Mouse (Mus musculus) testis, postnatal 14 days (tissue): Measurements from ENCODE around the gene Ces2b.
"Not testable (repeated sequence)": the region's sequence is repeated elsewhere in the genome, so short reads cannot be mapped to it uniquely, and the experiment has no call there.

Source experiments
- DNase-seq: peaks from one replicate; pipeline ENCODE4 v3.0.0; 2021; ENCODE audit warnings: low spot score

Gene Ces2b

GRCm38 (mm10) chr8:104831440-104831839 is at the start of gene Ces2b:
Gene Ces2b, plus strand, starts transcription at chr8:104831572.
- no peak for DNase-seq

- DNase-seq = no peak
These were observed 44.3 kb upstream of the Ces2b start for GRCm38 (mm10) chr8:104787049-104787448.

- no peak for DNase-seq
These were observed 42.4 kb upstream of the Ces2b start for GRCm38 (mm10) chr8:104788929-104789328.

GRCm38 (mm10) chr8:104789886-104790680 is 41.3 kb upstream of the Ces2b start:
- DNase-seq = no peak

GRCm38 (mm10) chr8:104799385-104799784 is 32.0 kb upstream of the Ces2b start:
- DNase-seq = no peak

GRCm38 (mm10) chr8:104806127-104806526 is 25.2 kb upstream of the Ces2b start:
- no peak for DNase-seq

- DNase-seq = no peak
These were observed 22.6 kb upstream of the Ces2b start for GRCm38 (mm10) chr8:104808542-104809413.

GRCm38 (mm10) chr8:104809436-104809835 is 21.9 kb upstream of the Ces2b start:
- no peak for DNase-seq

- no peak for DNase-seq
These were observed 4.5 kb upstream of the Ces2b start for GRCm38 (mm10) chr8:104826912-104827311.

GRCm38 (mm10) chr8:104828221-104828620 is 3.2 kb upstream of the Ces2b start:
- no peak for DNase-seq

GRCm38 (mm10) chr8:104841360-104842078 is 10.1 kb downstream of the Ces2b start:
- no peak for DNase-seq

- no peak for DNase-seq
These were observed 15.5 kb downstream of the Ces2b start, which contains the start of gene Ces2c for GRCm38 (mm10) chr8:104846831-104847230. Gene Ces2c, plus strand, starts transcription at chr8:104847068.

- DNase-seq = no peak
These were observed 16.5 kb downstream of the Ces2b start for GRCm38 (mm10) chr8:104847741-104848462.

GRCm38 (mm10) chr8:104866844-104867531 is 35.6 kb downstream of the Ces2b start:
- not testable (repeated sequence) for DNase-seq

GRCm38 (mm10) chr8:104868876-104869275 is 37.5 kb downstream of the Ces2b start:
- DNase-seq = not testable (repeated sequence)

GRCm38 (mm10) chr8:104886223-104886926 is 55.0 kb downstream of the Ces2b start:
- DNase-seq = not testable (repeated sequence)
